Comparison of ENCODE assay signal across 9 mouse cellular contexts in the genomic region with DNA sequence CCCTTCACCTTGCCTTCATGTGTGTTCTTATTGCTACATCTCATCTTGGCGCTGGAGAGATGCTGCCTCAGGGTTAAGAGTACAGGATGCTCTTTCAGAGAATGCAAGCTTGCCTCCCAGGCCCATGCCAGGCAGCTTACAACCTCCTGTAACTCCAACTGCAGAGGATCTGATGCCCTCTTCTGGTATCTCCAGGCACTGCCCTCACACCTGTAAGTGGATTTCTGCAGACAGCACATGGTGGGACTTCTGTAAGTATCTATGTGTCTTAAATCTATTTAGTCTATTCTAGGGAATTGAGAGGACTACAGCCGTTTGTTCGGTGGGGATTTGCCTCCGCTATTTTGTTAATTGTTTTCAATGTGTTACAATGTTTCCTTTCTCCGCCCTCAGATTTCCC. TPM values are rescaled to one million over a fixed set of nuclear protein-coding genes. Genes with fewer than 3 reads are reported as not detected.
DNase-seq lines count a peak whose midpoint lies in the region; ATAC-seq and TF ChIP-seq lines count a peak whose summit lies in the region.
"Had no signal": no experiment of that assay in that cellular context is flagged by ENCODE, and none has a peak within 500 bp of the region (broad histone marks: within the 10 kb centered on the region; RNA-seq: fewer than 3 reads in every experiment).

No protein-coding gene starts in this region.

- H3K4me2 ChIP-seq in kidney, embryonic 15.5 days = no peak overlapping the region
- no peak overlapping the region for H3K4me2 ChIP-seq in hindbrain, postnatal 0 days (ENCODE audit: low read depth, low read length)
- no peak overlapping the region for H3K4me2 ChIP-seq in liver, embryonic 14.5 days (ENCODE audit: low read depth)
- H3K4me2 ChIP-seq: limb, embryonic 13.5 days had no signal

- H3K4me1 ChIP-seq in kidney, embryonic 15.5 days = no peaks in the 10 kb centered on the region
- no peaks in the 10 kb centered on the region for H3K4me1 ChIP-seq in hindbrain, postnatal 0 days (ENCODE audit: insufficient read depth, low read length)
- no peaks in the 10 kb centered on the region for H3K4me1 ChIP-seq in liver, embryonic 14.5 days (replicated peaks; ENCODE audit: control insufficient read depth in 2 of 2, insufficient read depth in 2 of 2, low read length in 1 of 2)
- no peaks in the 10 kb centered on the region for H3K4me1 ChIP-seq in small intestine, adult 2 months (ENCODE audit: control insufficient read depth, insufficient read depth, insufficient read length, low read length)
- H3K4me1 ChIP-seq: limb, embryonic 13.5 days had no signal

- no peak for TF ChIP-seq EP300 in liver, embryonic 14.5 days (IDR thresholded peaks at IDR 0.05; ENCODE audit: low read depth)

- no peak overlapping the region for H3K27ac ChIP-seq in kidney, embryonic 15.5 days
- no peak overlapping the region for H3K27ac ChIP-seq in hindbrain, postnatal 0 days
- no peak overlapping the region for H3K27ac ChIP-seq in liver, embryonic 14.5 days
- H3K27ac ChIP-seq in small intestine, adult 2 months (ENCODE audit: insufficient read depth, low read depth, low read length) = no peak overlapping the region
- H3K27ac ChIP-seq: limb, embryonic 13.5 days had no signal

- no peak overlapping the region for H3K9ac ChIP-seq in kidney, embryonic 15.5 days
- no peak overlapping the region for H3K9ac ChIP-seq in hindbrain, postnatal 0 days (replicated peaks; ENCODE audit: low read length)
- H3K9ac ChIP-seq in liver, embryonic 14.5 days (replicated peaks) = no peak overlapping the region
- H3K9ac ChIP-seq: limb, embryonic 13.5 days had no signal

- peak; percentile 82 for TF ChIP-seq CTCF in hindbrain, postnatal 0 days (IDR thresholded peaks at IDR 0.05; ENCODE audit: low read depth)
- peak; percentile 59 for TF ChIP-seq CTCF in liver, embryonic 14.5 days (IDR thresholded peaks at IDR 0.05; ENCODE audit: low read depth)
- peak; percentile 33; the same call in 1 of the 2 replicates for TF ChIP-seq CTCF in small intestine, adult 2 months (IDR thresholded peaks at IDR 0.05; ENCODE audit: extremely low read depth, insufficient read length, insufficient replicate concordance, low read depth, low read length)

- H3K27me3 ChIP-seq in kidney, embryonic 15.5 days = no peaks in the 10 kb centered on the region
- no peaks in the 10 kb centered on the region for H3K27me3 ChIP-seq in hindbrain, postnatal 0 days (ENCODE audit: insufficient read depth, low read length)
- no peaks in the 10 kb centered on the region for H3K27me3 ChIP-seq in liver, embryonic 14.5 days (ENCODE audit: control insufficient read depth, insufficient read depth, low read length)
- H3K27me3 ChIP-seq in small intestine, adult 2 months (ENCODE audit: control insufficient read depth, insufficient read depth, low read length) = no peaks in the 10 kb centered on the region; the same call in 1 of the 2 replicates
- H3K27me3 ChIP-seq: limb, embryonic 13.5 days had no signal

- no peaks in the 10 kb centered on the region for H3K36me3 ChIP-seq in kidney, embryonic 15.5 days
- no peaks in the 10 kb centered on the region for H3K36me3 ChIP-seq in hindbrain, postnatal 0 days (ENCODE audit: insufficient read depth, low read length)
- no peaks in the 10 kb centered on the region for H3K36me3 ChIP-seq in liver, embryonic 14.5 days (replicated peaks; ENCODE audit: control insufficient read depth, insufficient read depth, low read depth)
- H3K36me3 ChIP-seq in small intestine, adult 2 months (ENCODE audit: control insufficient read depth, insufficient read depth, low read length) = no peaks in the 10 kb centered on the region
- H3K36me3 ChIP-seq: limb, embryonic 13.5 days had no signal

- no peak for ATAC-seq in kidney, embryonic 15.5 days (replicated peaks; ENCODE audit: low FRiP score)
- no peak for ATAC-seq in hindbrain, postnatal 0 days
- ATAC-seq in liver, embryonic 14.5 days (ENCODE audit: insufficient read depth) = no peak

- peak; percentile 40 for DNase-seq in kidney, adult 18-20 months
- peak; percentile 60 for DNase-seq in NIH3T3 (ENCODE audit: low read depth)
- DNase-seq in cerebellum, postnatal 14 days = peak; percentile 78 to 84
- DNase-seq in hindbrain, postnatal 0 days (ENCODE audit: low spot score) = peak; percentile 70
- DNase-seq in liver, embryonic 14.5 days (ENCODE audit: low read depth in 3 of 3, low spot score in 3 of 3) = no peak
- DNase-seq in yolk sac, embryonic 10.5 days (ENCODE audit: low spot score) = no peak

- no peaks in the 10 kb centered on the region for H3K9me3 ChIP-seq in kidney, embryonic 15.5 days (replicated peaks)
- H3K9me3 ChIP-seq in hindbrain, postnatal 0 days (ENCODE audit: low read length) = no peaks in the 10 kb centered on the region
- no peaks in the 10 kb centered on the region for H3K9me3 ChIP-seq in liver, embryonic 14.5 days (ENCODE audit: control insufficient read depth, low read length)
- H3K9me3 ChIP-seq: limb, embryonic 13.5 days had no signal

- H3K4me3 ChIP-seq in kidney, embryonic 15.5 days (replicated peaks) = no peak overlapping the region
- H3K4me3 ChIP-seq in hindbrain, postnatal 0 days (ENCODE audit: low read length) = no peak overlapping the region
- H3K4me3 ChIP-seq in liver, embryonic 14.5 days (ENCODE audit: insufficient read depth in 1 of 2, low read depth in 2 of 2, low read length in 2 of 2) = no peak overlapping the region
- no peak overlapping the region for H3K4me3 ChIP-seq in small intestine, adult 2 months (ENCODE audit: low read depth, low read length)
- H3K4me3 ChIP-seq: limb, embryonic 13.5 days had no signal

- 59% methylated on average over 5 of the region's 5 CpGs for WGBS in kidney, embryonic 15.5 days
- WGBS in hindbrain, postnatal 0 days = 65% methylated on average over 5 of the region's 5 CpGs
- WGBS in liver, embryonic 14.5 days (ENCODE audit: insufficient replicate concordance) = 50% methylated on average over 5 of the region's 5 CpGs
- 60% methylated on average over 5 of the region's 5 CpGs for WGBS in small intestine, adult 2 months

- TF ChIP-seq POLR2A in small intestine, adult 2 months (IDR thresholded peaks at IDR 0.05; ENCODE audit: low read depth, low read length) = no peak

RNA-seq across cellular contexts. Expression of a gene that starts 7.8 kb away (rescaled TPM):
- polyA plus RNA-seq in kidney, embryonic 15.5 days (2015; fragmentation: Nextera tagmentation; extraction: Ambion mirVana) = not detected in 2 replicates
- total RNA-seq in hindbrain, postnatal 0 days (2014; rRNA removed) = not detected in 2 replicates
- 0.23 and 0.32 TPM in 2 replicates for polyA plus RNA-seq in hindbrain, postnatal 0 days (2015; fragmentation: Nextera tagmentation; extraction: Ambion mirVana)
- polyA plus RNA-seq in liver, embryonic 14.5 days (2012; rRNA removed) = not detected in 2 replicates
- polyA plus RNA-seq in liver, embryonic 14.5 days (2014; fragmentation: Nextera tagmentation; extraction: Ambion mirVana) = not detected in 2 replicates
- not detected in 2 replicates for polyA plus RNA-seq in small intestine, adult 2 months (2012; rRNA removed)

RNA-seq across cellular contexts. Expression of a gene that starts 29.9 kb away (rescaled TPM):
- not detected in 2 replicates for polyA plus RNA-seq in kidney, embryonic 15.5 days (2015; fragmentation: Nextera tagmentation; extraction: Ambion mirVana)
- 1.3 and 1.4 TPM in 2 replicates for total RNA-seq in hindbrain, postnatal 0 days (2014; rRNA removed)
- 1.3 and 1.4 TPM in 2 replicates for polyA plus RNA-seq in hindbrain, postnatal 0 days (2015; fragmentation: Nextera tagmentation; extraction: Ambion mirVana)
- not detected in 2 replicates for polyA plus RNA-seq in liver, embryonic 14.5 days (2012; rRNA removed)
- polyA plus RNA-seq in liver, embryonic 14.5 days (2014; fragmentation: Nextera tagmentation; extraction: Ambion mirVana) = not detected in 2 replicates
- polyA plus RNA-seq in small intestine, adult 2 months (2012; rRNA removed) = not detected in 2 replicates
- polyA plus RNA-seq: limb, embryonic 13.5 days had no signal

RNA-seq across cellular contexts. Expression of a gene that starts 44.9 kb away (rescaled TPM):
- polyA plus RNA-seq in kidney, embryonic 15.5 days (2015; fragmentation: Nextera tagmentation; extraction: Ambion mirVana) = 0.09 TPM in 1 of 2 replicates, not detected in the other
- 0.50 and 0.99 TPM in 2 replicates for total RNA-seq in hindbrain, postnatal 0 days (2014; rRNA removed)
- polyA plus RNA-seq in hindbrain, postnatal 0 days (2015; fragmentation: Nextera tagmentation; extraction: Ambion mirVana) = 0.50 and 0.79 TPM in 2 replicates
- polyA plus RNA-seq in liver, embryonic 14.5 days (2012; rRNA removed) = not detected in 2 replicates
- polyA plus RNA-seq in liver, embryonic 14.5 days (2014; fragmentation: Nextera tagmentation; extraction: Ambion mirVana) = not detected in 2 replicates
- not detected in 2 replicates for polyA plus RNA-seq in small intestine, adult 2 months (2012; rRNA removed)
- polyA plus RNA-seq: limb, embryonic 13.5 days had no signal

RNA-seq across cellular contexts. Expression of a gene that starts 49.0 kb away (rescaled TPM):
- polyA plus RNA-seq in kidney, embryonic 15.5 days (2015; fragmentation: Nextera tagmentation; extraction: Ambion mirVana) = 0.45 and 0.49 TPM in 2 replicates
- total RNA-seq in hindbrain, postnatal 0 days (2014; rRNA removed) = 9.0 and 10.7 TPM in 2 replicates
- polyA plus RNA-seq in hindbrain, postnatal 0 days (2015; fragmentation: Nextera tagmentation; extraction: Ambion mirVana) = 12.8 and 12.9 TPM in 2 replicates
- polyA plus RNA-seq in liver, embryonic 14.5 days (2012; rRNA removed) = 0.01 and 0.04 TPM in 2 replicates
- polyA plus RNA-seq in liver, embryonic 14.5 days (2014; fragmentation: Nextera tagmentation; extraction: Ambion mirVana) = 0.13 and 0.34 TPM in 2 replicates
- polyA plus RNA-seq in small intestine, adult 2 months (2012; rRNA removed) = 0.13 and 0.20 TPM in 2 replicates

RNA-seq across cellular contexts. Expression of a gene that starts 58.1 kb away (rescaled TPM):
- polyA plus RNA-seq in kidney, embryonic 15.5 days (2015; fragmentation: Nextera tagmentation; extraction: Ambion mirVana) = not detected in 2 replicates
- total RNA-seq in hindbrain, postnatal 0 days (2014; rRNA removed) = 0.40 and 0.89 TPM in 2 replicates
- polyA plus RNA-seq in hindbrain, postnatal 0 days (2015; fragmentation: Nextera tagmentation; extraction: Ambion mirVana) = 0.34 and 0.35 TPM in 2 replicates
- polyA plus RNA-seq in liver, embryonic 14.5 days (2012; rRNA removed) = not detected in 2 replicates
- not detected in 2 replicates for polyA plus RNA-seq in liver, embryonic 14.5 days (2014; fragmentation: Nextera tagmentation; extraction: Ambion mirVana)
- polyA plus RNA-seq in small intestine, adult 2 months (2012; rRNA removed) = not detected in 2 replicates
- polyA plus RNA-seq: limb, embryonic 13.5 days had no signal

Comparison
In these comparisons a context has a peak if more than half of its experiments do, and no peak if none do; other contexts are left out.
1. DNase-seq: peak in kidney, adult 18-20 months (single experiment), NIH3T3 (single experiment), cerebellum, postnatal 14 days (2 of 2) and hindbrain, postnatal 0 days (single experiment); none in liver, embryonic 14.5 days (0 of 3) and yolk sac, embryonic 10.5 days (single experiment).
2. Peak in every context shown above with its lines, with median percentiles within 50 percentile points of each other: CTCF ChIP-seq.